Mouse (Mus musculus) kidney, postnatal 0 days (tissue): ENCODE measurements around the gene Pkdrej. TPM values are rescaled to one million over a fixed set of nuclear protein-coding genes. Genes with fewer than 3 reads are reported as not detected.

ENCODE experiments used
- ATAC-seq: fragments of 200-750 bp; cut with Nextera tagmentation; replicated peaks from 2 replicates; pipeline ENCODE4 v1.8.0; 2017; ENCODE audit warnings: low read depth, moderate number of reproducible peaks, moderate TSS enrichment, moderate library complexity; ENCODE audit not compliant: low FRiP score
- DNase-seq: peaks from one replicate; pipeline ENCODE4 v3.0.0-alpha.2; 2016; ENCODE audit warnings: low spot score
- H3K27ac ChIP-seq: fragments of 300-500 bp; sonication (generic); 2 replicates; pipeline ENCODE4 v1.5.1; 2014; ENCODE audit warnings: mild to moderate bottlenecking
- H3K27me3 ChIP-seq: fragments of 300-500 bp; sonication (generic); 2 replicates; pipeline ENCODE4 v1.6.1; 2014; ENCODE audit warnings: low read length, mixed read lengths; ENCODE audit not compliant: insufficient read depth
- H3K36me3 ChIP-seq: fragments of 300-500 bp; sonication (generic); 2 replicates; pipeline ENCODE4 v1.6.1; 2014; ENCODE audit warnings: low read length, mixed read lengths; ENCODE audit not compliant: insufficient read depth
- H3K4me1 ChIP-seq: fragments of 300-500 bp; sonication (generic); replicated peaks from 2 replicates; pipeline ENCODE4 v1.6.1; 2014; ENCODE audit warnings: antibody characterized with exemption, low read length, mixed read lengths; ENCODE audit not compliant: insufficient read depth
- H3K4me2 ChIP-seq: fragments of 300-500 bp; sonication (generic); 2 replicates; pipeline ENCODE4 v1.6.1; 2014; ENCODE audit warnings: mild to moderate bottlenecking, low read length, moderate library complexity, mixed read lengths
- H3K4me3 ChIP-seq: fragments of 300-500 bp; sonication (generic); replicated peaks from 2 replicates; pipeline ENCODE4 v1.5.1; 2014; ENCODE audit warnings: low read depth, low read length
- H3K9ac ChIP-seq: fragments of 300-500 bp; sonication (generic); 2 replicates; pipeline ENCODE4 v1.6.1; 2014; ENCODE audit warnings: low read depth, low read length
- H3K9me3 ChIP-seq: fragments of 300-500 bp; sonication (generic); replicated peaks from 2 replicates; pipeline ENCODE4 v1.6.1; 2016; ENCODE audit warnings: low read length, inconsistent platforms, mixed read lengths
- CTCF ChIP-seq: IDR thresholded peaks from 2 replicates; pipeline ENCODE4 v1.5.1; 2016; ENCODE audit warnings: antibody characterized with exemption, low read depth, mild to moderate bottlenecking, moderate library complexity
- WGBS: fragments of 180-500 bp; shearing (Covaris S2); extraction: QIAGEN DNeasy Blood & Tissue Kit; methylation state at CpG from one replicate; pipeline ENCODE4 v1.1.7; 2014; 5-methylcytosine and 5-hydroxymethylcytosine counted together
- polyA plus RNA-seq: library from polyadenylated mRNA; unstranded; fragments of >200 nt; fragmentation: Nextera tagmentation; extraction: Ambion mirVana; gene quantifications from 2 replicates; pipeline ENCODE4 v1.2.1, GENCODE M21; 2015

The Pkdrej gene
- polyA plus RNA-seq, 1 experiment from 2014 or later: 0.13 TPM

- TF ChIP-seq CTCF: no peak
- Histone ChIP-seq H3K9ac (no peak overlapping the region), H3K27me3 (no peaks in the 10 kb centered on the region), H3K4me2 (no peak overlapping the region), H3K4me1 (no peaks in the 10 kb centered on the region), H3K9me3 (no peaks in the 10 kb centered on the region), H3K36me3 (no peaks in the 10 kb centered on the region), H3K27ac (no peak overlapping the region), H3K4me3 (no peak overlapping the region)
- ATAC-seq (no peak), DNase-seq (no peak)
These were observed 23.5 kb upstream of the Pkdrej start for GRCm38 (mm10) chr15:85845071-85845470.

GRCm38 (mm10) chr15:85841796-85842360 lies 20.3 kb upstream of the Pkdrej start:
- ATAC-seq: no peak
- H3K4me1 ChIP-seq: no peaks in the 10 kb centered on the region
- WGBS: 78% methylated on average over 5 of the region's 5 CpGs

DNA sequence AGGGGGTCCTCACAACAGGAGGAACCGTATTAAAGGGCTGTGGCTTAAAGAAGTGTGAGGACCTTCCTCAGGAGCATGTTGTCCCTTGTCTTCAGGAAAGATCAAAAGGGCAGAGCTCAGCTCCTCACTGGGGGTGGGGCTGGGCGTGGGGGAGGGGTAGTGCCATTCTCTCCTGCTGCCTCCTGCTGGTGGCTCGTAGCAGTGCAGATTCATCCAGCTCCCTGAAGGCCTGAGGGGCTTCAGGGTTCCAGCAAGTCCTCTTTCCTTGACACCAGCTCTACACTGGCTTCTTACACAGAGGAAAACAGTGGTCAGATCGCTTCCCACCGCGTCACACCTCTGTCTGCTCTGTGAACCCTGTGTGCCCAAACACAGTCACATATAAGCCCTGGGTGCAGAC lies 19.4 kb upstream of the Pkdrej start:
- H3K36me3 ChIP-seq: no peaks in the 10 kb centered on the region
- H3K4me3 ChIP-seq: no peak overlapping the region
- ATAC-seq (no peak), DNase-seq (no peak)
- H3K27ac ChIP-seq: no peak overlapping the region
- H3K27me3 ChIP-seq: no peaks in the 10 kb centered on the region
- H3K4me1 ChIP-seq: no peaks in the 10 kb centered on the region
- H3K9ac ChIP-seq: no peak overlapping the region
- TF ChIP-seq CTCF: peak; percentile 59
- no peaks in the 10 kb centered on the region for H3K9me3 ChIP-seq
- 47% methylated on average over 6 of the region's 6 CpGs for WGBS
- H3K4me2 ChIP-seq: no peak overlapping the region

More at GRCm38 (mm10) chr15:85841796-85842360, 20.3 kb upstream of the Pkdrej start:
- DNase-seq: no peak
- no peaks in the 10 kb centered on the region for H3K36me3 ChIP-seq
- TF ChIP-seq CTCF: no peak
- H3K4me3 ChIP-seq: no peak overlapping the region
- H3K9ac ChIP-seq: no peak overlapping the region
- no peak overlapping the region for H3K27ac ChIP-seq
- H3K9me3 ChIP-seq: no peaks in the 10 kb centered on the region
- H3K27me3 ChIP-seq: no peaks in the 10 kb centered on the region
- no peak overlapping the region for H3K4me2 ChIP-seq

DNA sequence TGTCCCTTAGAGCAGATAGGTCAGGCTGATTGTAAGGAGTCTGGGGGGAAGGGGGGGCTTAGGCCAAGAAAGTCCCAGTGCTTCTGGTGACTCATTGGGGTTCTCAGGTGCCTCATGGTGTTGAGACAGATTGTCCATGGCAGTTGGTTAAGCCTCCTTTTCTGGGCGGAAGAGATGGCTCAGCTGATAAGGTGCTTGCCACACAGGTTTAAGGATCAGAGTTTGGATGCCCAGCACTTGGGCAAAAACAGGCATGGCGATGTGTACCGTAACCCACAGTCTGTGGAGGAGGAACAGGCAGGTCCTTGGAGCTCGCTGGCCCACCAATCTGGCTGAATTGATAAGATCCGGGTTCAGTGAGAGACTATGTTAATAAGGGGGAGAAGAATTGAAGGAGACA lies 15.4 kb upstream of the Pkdrej start:
- no peak overlapping the region for H3K4me2 ChIP-seq
- no peak overlapping the region for H3K9ac ChIP-seq
- H3K27ac ChIP-seq: no peak overlapping the region
- H3K4me3 ChIP-seq: no peak overlapping the region
- no peaks in the 10 kb centered on the region for H3K27me3 ChIP-seq
- 99% methylated on average over 5 of the region's 5 CpGs for WGBS
- H3K36me3 ChIP-seq: no peaks in the 10 kb centered on the region
- ATAC-seq (no peak), DNase-seq (no peak)
- no peak for TF ChIP-seq CTCF
- H3K9me3 ChIP-seq: no peaks in the 10 kb centered on the region
- H3K4me1 ChIP-seq: 0 out of 2 replicates have a peak, but pooled peaks cover 1% of the 10 kb centered on the region

- peak; percentile 38; the same call in 1 of the 2 replicates for TF ChIP-seq CTCF
- DNase-seq: no peak
- WGBS: 58% methylated on average over 3 of the region's 3 CpGs
- no peaks in the 10 kb centered on the region for H3K9me3 ChIP-seq
- no peak overlapping the region for H3K27ac ChIP-seq
- no peaks in the 10 kb centered on the region for H3K27me3 ChIP-seq
- no peak overlapping the region for H3K4me3 ChIP-seq
- ATAC-seq: no peak
- H3K4me2 ChIP-seq: no peak overlapping the region
- H3K36me3 ChIP-seq: no peaks in the 10 kb centered on the region
- H3K4me1 ChIP-seq: 0 out of 2 replicates have a peak, but pooled peaks cover 3% of the 10 kb centered on the region
- no peak overlapping the region for H3K9ac ChIP-seq
These were observed 13.8 kb upstream of the Pkdrej start for GRCm38 (mm10) chr15:85835335-85835734.

- 47% methylated on average over 8 of the region's 8 CpGs for WGBS
- TF ChIP-seq CTCF: no peak
- Histone ChIP-seq H3K4me2 (peak overlapping the region; percentile 72), H3K4me1 (0 out of 2 replicates have a peak, but pooled peaks cover 3% of the 10 kb centered on the region), H3K9ac (peak overlapping the region; percentile 59), H3K9me3 (no peaks in the 10 kb centered on the region), H3K36me3 (no peaks in the 10 kb centered on the region), H3K27ac (no peak overlapping the region), H3K4me3 (peak overlapping the region; percentile 50), H3K27me3 (no peaks in the 10 kb centered on the region)
- no peak for DNase-seq
- no peak for ATAC-seq
These were observed 11.1 kb upstream of the Pkdrej start for GRCm38 (mm10) chr15:85832599-85832998.
